Mouse (Mus musculus) ES-Bruce4 (cell line): ENCODE results near the gene Mars.

Experiments
- CTCF ChIP-seq: IDR thresholded peaks from one replicate; pipeline ENCODE4 v1.8.1; 2011; ENCODE audit warnings: low read depth, low read length
- EP300 ChIP-seq: IDR thresholded peaks from 2 replicates; pipeline ENCODE4 v1.6.1; 2011; ENCODE audit warnings: low read depth, low read length; ENCODE audit not compliant: insufficient read depth
- POLR2A ChIP-seq: IDR thresholded peaks from one replicate; pipeline ENCODE4 v1.8.1; 2011; ENCODE audit warnings: low read length; ENCODE audit not compliant: insufficient read depth

- TF ChIP-seq CTCF (no peak), POLR2A (no peak), EP300 (no peak)
Observed at GRCm38 (mm10) chr10:127360714-127361113, 49.1 kb upstream of the Mars start.
